Mouse (Mus musculus) inflammation-experienced regulatory T-cells, adult 6 months (primary cell): ENCODE measurements around the gene Fancm. TPM values are rescaled to one million over a fixed set of nuclear protein-coding genes. Genes with fewer than 3 reads are reported as not detected.
"Not testable (repeated sequence)": the region's sequence is repeated elsewhere in the genome, so short reads cannot be mapped to it uniquely, and the experiment has no call there.

ENCODE experiments used
- ATAC-seq: one replicate; pipeline ENCODE4 v1.8.0; 2017
- polyA plus RNA-seq, 3 experiments: library from polyadenylated mRNA; unstranded; fragments of 100-300 nt; shearing (Covaris generic); gene quantifications; one replicate each; pipeline ENCODE4 v1.2.1; 2017

The Fancm gene
- polyA plus RNA-seq: 10 to 100 TPM in 1 of 3 experiments, 1 to 10 TPM in 2; 5.0 to 11.7 (median 7.0) TPM

- peak; percentile 68 for ATAC-seq
These were observed at the start of gene Fancm for GRCm38 (mm10) chr12:65075085-65075732. Gene Fancm (plus strand): TSS chr12:65075603.

GRCm38 (mm10) chr12:65035839-65036189, 39.6 kb upstream of the Fancm start:
- ATAC-seq: peak; percentile 44

- ATAC-seq: peak; percentile 85
These were observed 39.1 kb upstream of the Fancm start, which contains the start of gene Prpf39 for GRCm38 (mm10) chr12:65036190-65036870. Gene Prpf39 (plus strand): TSS chr12:65036333.

GRCm38 (mm10) chr12:65036892-65037545, 38.4 kb upstream of the Fancm start:
- no peak for ATAC-seq

- peak; percentile 21 for ATAC-seq
These were observed 37.9 kb upstream of the Fancm start for GRCm38 (mm10) chr12:65037546-65037937.

GRCm38 (mm10) chr12:65048799-65049198, 26.6 kb upstream of the Fancm start:
- peak; percentile 71 for ATAC-seq

GRCm38 (mm10) chr12:65058203-65058602, 17.2 kb upstream of the Fancm start:
- no peak for ATAC-seq

GRCm38 (mm10) chr12:65061082-65061481, 14.3 kb upstream of the Fancm start:
- ATAC-seq: no peak

GRCm38 (mm10) chr12:65065241-65065640, 10.2 kb upstream of the Fancm start:
- ATAC-seq: peak; percentile 98

GRCm38 (mm10) chr12:65066234-65066633, 9.2 kb upstream of the Fancm start:
- ATAC-seq: no peak

GRCm38 (mm10) chr12:65068409-65068808, 7.0 kb upstream of the Fancm start:
- ATAC-seq: no peak

GRCm38 (mm10) chr12:65072911-65073610, 2.3 kb upstream of the Fancm start:
- peak; percentile 4 for ATAC-seq

- ATAC-seq: peak; percentile 87
These were observed 1.7 kb upstream of the Fancm start, which contains the start of gene Fkbp3 for GRCm38 (mm10) chr12:65073611-65074178. Gene Fkbp3 (minus strand): TSS chr12:65074007.

GRCm38 (mm10) chr12:65074651-65075050, 752 bp upstream of the Fancm start:
- no peak for ATAC-seq

GRCm38 (mm10) chr12:65075733-65076310, 419 bp downstream of the Fancm start:
- ATAC-seq: peak; percentile 18

- no peak for ATAC-seq
These were observed 1.5 kb downstream of the Fancm start for GRCm38 (mm10) chr12:65076906-65077305.

- no peak for ATAC-seq
These were observed 33.3 kb downstream of the Fancm start for GRCm38 (mm10) chr12:65108746-65109145.

GRCm38 (mm10) chr12:65111503-65111902, 36.1 kb downstream of the Fancm start:
- no peak for ATAC-seq

- no peak for ATAC-seq
These were observed 37.4 kb downstream of the Fancm start for GRCm38 (mm10) chr12:65112811-65113210.

GRCm38 (mm10) chr12:65113925-65114324, 38.5 kb downstream of the Fancm start:
- ATAC-seq: no peak

GRCm38 (mm10) chr12:65114978-65115377, 39.6 kb downstream of the Fancm start:
- not testable (repeated sequence) for ATAC-seq

- ATAC-seq: no peak
These were observed 43.6 kb downstream of the Fancm start for GRCm38 (mm10) chr12:65118968-65119367.
